Mouse (Mus musculus): ENCODE data around the gene Megf11. TPM values are rescaled to one million over a fixed set of nuclear protein-coding genes. Genes with fewer than 3 reads are reported as not detected.
"Not testable (repeated sequence)": the region's sequence is repeated elsewhere in the genome, so short reads cannot be mapped to it uniquely, and the experiment has no call there.

Megf11 gene
- polyA plus RNA-seq, 1 experiment from 2014 or later: 0.27 TPM

DNA sequence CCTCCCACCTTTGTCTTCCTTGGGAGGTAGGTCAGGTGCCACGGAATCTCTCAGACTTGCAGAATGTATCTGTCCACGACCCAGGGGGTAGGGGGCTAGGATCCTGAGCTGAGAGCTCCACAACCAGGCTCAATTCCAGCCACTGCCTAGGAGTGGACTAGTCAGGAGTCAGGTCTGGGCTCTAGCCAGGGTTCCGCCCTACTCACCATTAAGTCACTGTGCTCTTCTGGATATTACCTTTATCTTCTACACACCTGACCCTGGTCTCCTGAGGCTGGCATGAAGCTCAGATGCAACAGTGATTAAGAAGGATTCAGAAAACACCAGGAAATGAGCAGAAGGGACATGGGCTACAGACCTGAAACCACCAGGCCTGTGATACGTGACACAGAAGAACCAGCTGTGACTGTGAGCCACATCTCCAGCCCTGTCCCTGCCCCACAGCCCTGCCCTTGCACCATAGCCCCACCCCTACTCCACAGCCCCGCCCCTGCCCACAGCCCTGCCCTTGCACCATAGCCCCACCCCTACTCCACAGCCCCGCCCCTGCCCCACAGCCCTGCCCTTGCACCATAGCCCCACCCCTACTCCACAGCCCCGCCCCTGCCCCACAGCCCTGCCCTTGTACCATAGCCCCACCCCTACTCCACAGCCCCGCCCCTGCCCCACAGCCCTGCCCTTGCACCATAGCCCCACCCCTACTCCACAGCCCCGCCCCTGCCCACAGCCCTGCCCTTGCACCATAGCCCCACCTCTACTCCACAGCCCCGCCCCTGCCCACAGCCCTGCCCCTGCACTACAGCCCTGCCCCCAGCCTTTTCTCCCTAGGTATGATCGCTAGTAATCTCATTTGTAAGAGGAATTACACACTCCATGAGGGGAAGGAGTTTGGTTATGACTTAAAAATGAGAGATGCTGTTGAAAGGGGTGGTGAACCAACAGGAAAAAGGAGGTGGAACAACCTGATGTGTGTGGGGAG is 286.2 kb downstream of the Megf11 start:
- Histone ChIP-seq H3K4me1 (peaks cover 11% of the 10 kb centered on the region), H3K27me3 (replicated peaks) (peaks cover 28% of the 10 kb centered on the region; the same call in 1 of the 2 replicates)
- not testable (repeated sequence) for H3K27ac ChIP-seq; H3K9me3 ChIP-seq (replicated peaks); H3K9ac ChIP-seq; H3K36me3 ChIP-seq; H3K4me3 ChIP-seq; H3K4me2 ChIP-seq
- WGBS (ENCODE audit: insufficient replicate concordance): 35% methylated on average over 7 of the region's 11 CpGs
- peak; percentile 73 for ATAC-seq

DNA sequence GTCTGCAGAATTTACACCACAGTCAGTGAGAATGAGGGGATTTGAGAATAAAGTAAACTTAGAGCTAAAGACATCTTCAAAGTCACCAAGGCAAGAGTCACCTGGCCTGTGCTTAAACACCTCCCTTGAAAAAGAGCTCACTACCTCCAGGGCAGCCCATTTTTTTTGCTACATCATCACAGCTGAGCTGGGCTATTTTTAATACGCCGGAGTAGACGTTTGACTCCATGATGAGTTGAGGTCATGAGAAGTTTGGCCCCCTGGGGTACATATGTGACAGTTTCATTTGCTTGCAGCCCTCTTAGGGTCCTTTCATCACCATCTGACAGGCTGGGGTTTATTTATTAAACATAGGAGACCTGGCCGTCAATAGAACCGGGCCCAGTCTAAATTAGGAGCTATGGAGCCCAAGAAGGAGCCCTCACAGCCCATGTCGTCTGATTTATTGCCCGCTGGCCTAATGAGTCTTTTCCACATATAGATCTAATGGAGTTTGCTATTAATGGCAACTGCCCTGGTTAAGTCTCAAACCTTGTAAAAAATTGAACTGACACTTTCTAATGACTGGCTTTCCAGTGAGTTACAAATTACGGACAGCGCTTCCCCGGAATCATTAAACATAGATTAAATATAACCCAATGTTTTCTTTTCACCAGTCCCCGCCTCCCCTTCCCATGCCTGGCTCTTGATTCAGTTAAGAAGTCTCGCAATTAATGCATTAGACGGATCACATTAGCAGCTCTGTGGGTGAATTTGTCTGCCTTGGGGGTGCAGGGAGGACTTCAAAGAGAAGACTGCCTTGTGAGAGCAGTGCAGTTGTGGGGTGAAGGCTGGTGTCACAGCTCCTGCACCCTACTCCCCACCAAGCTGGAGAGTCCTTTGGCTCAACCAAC is 301.9 kb downstream of the Megf11 start:
- no peak overlapping the region for H3K9ac ChIP-seq
- H3K27ac ChIP-seq: no peak overlapping the region
- no peaks in the 10 kb centered on the region for H3K36me3 ChIP-seq
- no peak overlapping the region for H3K4me2 ChIP-seq
- no peak overlapping the region for H3K4me3 ChIP-seq
- WGBS (ENCODE audit: insufficient replicate concordance): 69% methylated on average over 13 of the region's 13 CpGs
- H3K9me3 ChIP-seq (replicated peaks): no peaks in the 10 kb centered on the region
- H3K27me3 ChIP-seq (replicated peaks): no peaks in the 10 kb centered on the region
- H3K4me1 ChIP-seq: no peaks in the 10 kb centered on the region
- ATAC-seq: no peak

DNA sequence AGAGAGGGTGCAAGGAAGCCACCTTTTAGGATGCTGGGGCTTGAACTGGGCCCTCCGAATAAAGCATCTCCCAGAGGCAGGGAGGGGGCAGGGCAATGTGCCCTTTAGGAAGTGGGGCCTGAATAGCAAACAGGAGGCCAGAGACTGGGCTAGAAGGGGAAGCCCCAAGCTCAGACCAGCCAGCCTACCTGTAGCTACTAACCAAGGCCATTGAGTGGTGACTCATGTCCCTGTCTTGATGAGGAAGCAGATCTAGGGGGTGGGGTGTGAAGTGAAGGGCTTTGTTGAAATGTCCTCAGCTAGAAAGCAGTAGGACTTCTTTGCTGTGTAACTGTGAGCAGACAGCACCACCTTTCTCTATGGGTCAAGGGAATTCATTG is 302.6 kb downstream of the Megf11 start:
- H3K36me3 ChIP-seq: no peaks in the 10 kb centered on the region
- no peak overlapping the region for H3K9ac ChIP-seq
- H3K4me3 ChIP-seq: no peak overlapping the region
- no peak overlapping the region for H3K4me2 ChIP-seq
- no peaks in the 10 kb centered on the region for H3K27me3 ChIP-seq (replicated peaks)
- H3K27ac ChIP-seq: no peak overlapping the region
- no peaks in the 10 kb centered on the region for H3K9me3 ChIP-seq (replicated peaks)
- H3K4me1 ChIP-seq: no peaks in the 10 kb centered on the region
- ATAC-seq: no peak
- 58% methylated on average over 1 of the region's 1 CpGs for WGBS (ENCODE audit: insufficient replicate concordance)

DNA sequence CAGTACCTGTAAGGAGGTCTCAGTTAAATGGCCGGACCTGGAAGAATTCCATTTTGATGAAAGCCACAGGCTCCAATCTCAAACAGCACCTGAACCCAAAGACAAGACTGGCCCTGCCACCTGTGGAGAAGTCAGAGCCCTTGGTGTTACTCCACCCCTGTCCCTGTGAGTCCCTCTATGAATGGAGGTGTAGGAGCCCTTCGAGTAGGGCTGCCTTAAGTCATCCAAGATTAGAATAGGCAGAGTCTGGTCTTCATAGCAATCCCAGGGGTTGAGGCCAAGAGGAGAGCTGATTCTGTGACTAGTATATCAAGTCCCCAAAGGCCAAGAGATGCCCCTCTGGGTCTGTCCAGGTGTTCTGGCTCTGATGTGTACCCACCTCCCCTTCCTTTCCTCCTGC is 305.3 kb downstream of the Megf11 start:
- no peaks in the 10 kb centered on the region for H3K9me3 ChIP-seq (replicated peaks)
- 78% methylated on average over 2 of the region's 2 CpGs for WGBS (ENCODE audit: insufficient replicate concordance)
- no peak overlapping the region for H3K4me2 ChIP-seq
- H3K27me3 ChIP-seq (replicated peaks): no peaks in the 10 kb centered on the region
- peaks cover 19% of the 10 kb centered on the region for H3K36me3 ChIP-seq
- H3K27ac ChIP-seq: no peak overlapping the region
- no peak overlapping the region for H3K4me3 ChIP-seq
- no peaks in the 10 kb centered on the region for H3K4me1 ChIP-seq
- H3K9ac ChIP-seq: no peak overlapping the region
- ATAC-seq: no peak

DNA sequence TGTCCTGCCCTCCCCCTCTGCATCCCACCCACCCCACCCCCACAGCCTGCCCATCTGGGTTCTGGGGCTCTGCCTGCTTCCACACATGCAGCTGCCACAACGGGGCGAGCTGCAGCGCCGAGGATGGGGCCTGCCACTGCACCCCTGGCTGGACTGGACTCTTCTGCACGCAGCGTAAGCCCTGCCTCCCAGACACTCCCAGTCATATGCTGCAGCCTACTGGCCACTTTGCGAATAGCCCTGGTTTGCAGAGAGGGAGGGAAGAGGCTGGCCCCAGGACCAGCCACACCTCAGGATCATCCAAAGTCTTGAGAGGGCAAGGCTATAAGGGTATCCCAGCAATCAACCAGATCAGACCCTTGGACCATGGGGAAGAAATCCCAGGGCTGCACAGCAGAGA is 305.8 kb downstream of the Megf11 start:
- 24% methylated on average over 7 of the region's 7 CpGs for WGBS (ENCODE audit: insufficient replicate concordance)
- ATAC-seq: peak; percentile 51
- Histone ChIP-seq H3K9ac (no peak overlapping the region), H3K27me3 (replicated peaks) (no peaks in the 10 kb centered on the region), H3K27ac (no peak overlapping the region), H3K9me3 (replicated peaks) (no peaks in the 10 kb centered on the region), H3K4me2 (no peak overlapping the region), H3K36me3 (peaks cover 20% of the 10 kb centered on the region), H3K4me3 (no peak overlapping the region), H3K4me1 (no peaks in the 10 kb centered on the region)

DNA sequence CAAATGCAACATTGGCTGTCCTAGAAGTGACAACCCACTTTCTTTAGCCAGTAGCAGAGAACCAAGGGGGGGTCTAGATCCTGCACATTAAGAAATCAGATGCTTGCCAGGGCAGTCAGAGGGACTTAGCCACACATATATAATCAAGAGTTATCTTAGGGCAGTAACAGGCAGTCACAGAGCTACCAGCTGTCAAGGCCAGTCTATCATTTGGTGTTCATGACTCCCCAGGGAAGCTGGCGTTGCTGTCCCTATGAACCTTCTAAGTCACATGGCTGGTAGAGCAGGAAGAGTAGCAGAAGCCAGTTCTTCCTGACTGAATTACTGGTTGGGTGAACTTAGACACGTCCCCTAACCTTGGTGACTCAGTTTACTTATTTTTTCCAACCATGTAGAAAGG is 307.7 kb downstream of the Megf11 start:
- no peak overlapping the region for H3K4me3 ChIP-seq
- no peak overlapping the region for H3K4me2 ChIP-seq
- H3K4me1 ChIP-seq: no peaks in the 10 kb centered on the region
- no peak for ATAC-seq
- 70% methylated on average over 2 of the region's 2 CpGs for WGBS (ENCODE audit: insufficient replicate concordance)
- peaks cover 33% of the 10 kb centered on the region for H3K36me3 ChIP-seq
- no peak overlapping the region for H3K9ac ChIP-seq
- H3K27ac ChIP-seq: no peak overlapping the region
- H3K9me3 ChIP-seq (replicated peaks): no peaks in the 10 kb centered on the region
- no peaks in the 10 kb centered on the region for H3K27me3 ChIP-seq (replicated peaks)

DNA sequence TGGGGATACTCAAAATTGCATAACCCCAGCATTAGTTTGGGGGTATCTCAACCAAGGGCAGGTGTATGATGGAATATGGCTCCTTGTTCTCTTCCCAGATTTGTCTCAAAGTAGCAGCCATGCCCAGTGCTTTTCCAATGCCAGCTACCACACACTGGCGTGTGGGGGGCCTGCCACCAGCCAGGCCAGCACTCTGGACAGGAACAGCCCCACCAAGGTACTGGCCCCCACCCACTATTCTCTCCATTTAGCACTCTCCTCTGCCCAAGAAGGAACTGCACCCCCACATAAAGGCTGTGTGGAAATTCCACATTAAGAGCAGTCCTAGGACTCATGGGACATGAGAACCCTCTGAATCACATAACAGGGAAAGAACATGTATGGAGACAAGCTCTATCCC is 309.8 kb downstream of the Megf11 start:
- Histone ChIP-seq H3K27ac (no peak overlapping the region), H3K27me3 (replicated peaks) (no peaks in the 10 kb centered on the region), H3K4me3 (no peak overlapping the region), H3K4me1 (peaks cover 13% of the 10 kb centered on the region), H3K9ac (no peak overlapping the region), H3K36me3 (peaks cover 42% of the 10 kb centered on the region), H3K4me2 (no peak overlapping the region), H3K9me3 (replicated peaks) (no peaks in the 10 kb centered on the region)
- ATAC-seq: no peak
- 53% methylated on average over 1 of the region's 1 CpGs for WGBS (ENCODE audit: insufficient replicate concordance)

DNA sequence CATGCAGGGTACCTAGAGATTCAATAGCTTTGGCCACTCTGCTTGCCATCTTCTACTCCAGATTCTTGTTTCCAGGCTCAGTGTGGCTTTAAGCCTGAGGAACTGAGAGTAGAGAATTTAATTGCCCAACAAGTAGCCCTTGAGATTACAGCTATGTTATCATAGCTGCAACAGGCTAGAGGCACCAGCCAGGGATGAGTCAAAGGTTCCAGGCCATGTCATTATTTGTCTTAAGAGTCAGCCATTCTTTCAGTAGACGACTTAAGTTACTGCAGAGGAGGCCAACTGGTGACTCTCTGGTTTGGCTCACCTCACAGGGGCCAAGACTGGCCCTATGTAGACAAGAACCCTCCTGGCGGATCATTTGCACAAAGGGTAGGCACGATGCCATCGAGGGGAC is 311.0 kb downstream of the Megf11 start:
- no peak overlapping the region for H3K27ac ChIP-seq
- no peak for ATAC-seq
- WGBS (ENCODE audit: insufficient replicate concordance): 79% methylated on average over 4 of the region's 4 CpGs
- no peak overlapping the region for H3K9ac ChIP-seq
- no peaks in the 10 kb centered on the region for H3K9me3 ChIP-seq (replicated peaks)
- no peak overlapping the region for H3K4me2 ChIP-seq
- H3K4me1 ChIP-seq: peaks cover 16% of the 10 kb centered on the region
- H3K27me3 ChIP-seq (replicated peaks): no peaks in the 10 kb centered on the region
- peaks cover 46% of the 10 kb centered on the region for H3K36me3 ChIP-seq
- H3K4me3 ChIP-seq: no peak overlapping the region

DNA sequence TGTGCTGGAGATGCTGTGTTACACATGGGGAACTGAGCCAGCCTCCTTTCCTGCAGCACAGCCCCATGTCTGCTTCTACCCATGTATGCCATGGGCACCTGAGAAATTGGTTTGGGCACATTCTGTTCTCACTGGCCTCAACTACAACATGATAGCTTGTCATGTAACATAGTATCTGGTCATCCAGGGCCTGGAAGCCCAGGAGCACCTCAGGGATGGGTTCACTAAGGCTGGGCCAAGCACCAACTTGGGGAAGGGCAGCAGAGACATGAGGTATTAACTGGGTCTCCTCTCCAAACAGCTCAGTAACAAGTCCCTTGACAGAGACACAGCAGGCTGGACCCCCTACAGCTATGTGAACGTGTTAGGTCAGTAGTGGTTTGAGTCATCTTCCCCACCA is 311.6 kb downstream of the Megf11 start:
- H3K27me3 ChIP-seq (replicated peaks): no peaks in the 10 kb centered on the region
- peaks cover 16% of the 10 kb centered on the region for H3K4me1 ChIP-seq
- ATAC-seq: no peak
- no peaks in the 10 kb centered on the region for H3K9me3 ChIP-seq (replicated peaks)
- no peak overlapping the region for H3K9ac ChIP-seq
- WGBS (ENCODE audit: insufficient replicate concordance): 75% methylated on average over 1 of the region's 1 CpGs
- H3K4me2 ChIP-seq: no peak overlapping the region
- H3K27ac ChIP-seq: no peak overlapping the region
- no peak overlapping the region for H3K4me3 ChIP-seq
- peaks cover 46% of the 10 kb centered on the region for H3K36me3 ChIP-seq

DNA sequence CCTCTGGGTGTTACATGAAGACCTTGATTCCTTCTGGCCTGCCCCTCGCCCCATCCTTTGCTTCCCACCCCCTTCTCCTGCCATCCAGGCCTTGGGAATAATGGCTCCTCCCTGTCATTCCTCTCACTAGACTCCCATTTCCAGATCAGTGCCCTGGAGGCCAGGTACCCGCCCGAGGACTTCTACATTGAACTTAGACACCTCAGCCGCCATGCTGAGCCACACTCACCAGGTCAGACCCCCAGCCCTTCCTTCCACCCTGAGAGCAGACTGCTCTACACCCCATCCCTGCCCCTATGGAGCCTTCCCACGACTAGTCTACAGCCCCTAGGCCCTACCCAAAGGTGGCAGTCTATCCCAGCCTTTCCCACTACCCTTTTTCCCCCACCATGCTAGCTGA is 312.3 kb downstream of the Megf11 start:
- Histone ChIP-seq H3K36me3 (peaks cover 46% of the 10 kb centered on the region), H3K9me3 (replicated peaks) (no peaks in the 10 kb centered on the region), H3K27me3 (replicated peaks) (no peaks in the 10 kb centered on the region), H3K9ac (no peak overlapping the region), H3K4me1 (peaks cover 16% of the 10 kb centered on the region), H3K4me3 (no peak overlapping the region), H3K4me2 (no peak overlapping the region), H3K27ac (no peak overlapping the region)
- ATAC-seq: no peak
- WGBS (ENCODE audit: insufficient replicate concordance): 70% methylated on average over 5 of the region's 5 CpGs

DNA sequence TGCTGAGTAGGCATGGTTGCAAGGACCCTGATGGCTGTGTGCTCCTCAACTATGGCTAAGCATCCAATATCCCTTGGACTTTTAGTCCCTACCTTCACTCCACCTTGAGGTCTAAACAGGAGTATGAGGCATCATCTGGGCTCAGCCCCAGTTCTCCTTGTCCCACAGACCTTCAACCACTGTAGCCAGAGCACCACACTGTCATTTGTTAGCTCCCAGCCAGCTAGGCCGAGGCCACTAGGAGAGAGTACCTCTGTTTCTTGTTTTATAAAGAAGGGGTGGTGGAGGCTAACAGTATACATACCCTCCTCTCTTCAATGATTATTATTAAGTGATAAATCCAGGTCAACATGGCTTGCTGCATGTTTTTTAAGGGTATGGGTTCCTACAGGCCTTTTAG is 313.2 kb downstream of the Megf11 start:
- Histone ChIP-seq H3K4me3 (no peak overlapping the region), H3K27ac (no peak overlapping the region), H3K4me1 (peaks cover 18% of the 10 kb centered on the region), H3K27me3 (replicated peaks) (no peaks in the 10 kb centered on the region), H3K4me2 (no peak overlapping the region), H3K9ac (no peak overlapping the region), H3K36me3 (peaks cover 44% of the 10 kb centered on the region), H3K9me3 (replicated peaks) (no peaks in the 10 kb centered on the region)
- 85% methylated on average over 1 of the region's 1 CpGs for WGBS (ENCODE audit: insufficient replicate concordance)
- ATAC-seq: no peak
